Mouse (Mus musculus): ENCODE data around the gene Olfr514.

DNA sequence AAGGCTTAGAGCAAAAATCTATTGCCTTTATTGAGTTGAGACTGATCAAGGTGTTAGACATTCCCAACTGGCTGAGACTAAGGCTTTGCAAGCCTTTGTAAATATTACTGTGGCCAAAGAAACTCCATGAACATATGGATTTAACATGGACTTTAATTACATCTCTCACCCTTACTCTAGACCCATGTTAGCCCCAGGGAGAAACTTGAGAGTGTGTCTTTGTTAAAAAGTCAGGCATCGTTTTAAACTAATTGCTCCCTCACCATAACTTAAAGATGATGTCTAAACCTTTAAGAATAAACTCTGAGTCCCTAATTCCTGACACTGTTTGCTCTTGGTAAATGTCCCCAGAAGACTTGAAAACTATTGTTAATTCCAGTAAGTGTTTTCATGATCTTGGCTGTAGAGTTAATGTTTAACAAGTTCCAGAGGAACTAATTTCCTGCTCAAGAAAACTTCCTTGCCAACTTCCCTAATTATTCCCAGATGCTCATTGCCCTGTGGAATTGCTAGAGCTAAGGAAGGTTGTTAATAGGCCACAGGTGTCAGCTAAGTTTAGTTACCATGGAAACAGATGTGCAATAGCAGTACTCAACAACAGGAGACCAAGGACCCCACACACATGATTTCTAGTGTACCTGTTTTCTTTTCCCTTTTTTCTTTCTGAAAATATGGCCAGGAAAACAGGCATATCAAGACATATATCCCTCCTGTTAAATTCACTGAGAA lies 28.4 kb downstream of the Olfr514 start:
- TF ChIP-seq CTCF (IDR thresholded peaks at IDR 0.05; ENCODE audit: low read depth, low read length) (no peak), POLR2A (IDR thresholded peaks at IDR 0.05; ENCODE audit: borderline replicate concordance, low read depth, low read length) (no peak)

Data from bone marrow macrophage, adult 2 months (primary cell).